Mouse (Mus musculus) brain, adult 10 weeks (tissue): Measurements from ENCODE around the gene Tap2. TPM values are rescaled to one million over a fixed set of nuclear protein-coding genes. Genes with fewer than 3 reads are reported as not detected.

ENCODE experiments used
- polyA plus RNA-seq: library from polyadenylated mRNA; stranded (reverse); fragments of 350-450 nt; fragmentation: Illumina TruSeq; extraction: RNeasy Lipid Tissue Mini Kit (QIAGEN cat#74804); gene quantifications from one replicate; pipeline ENCODE4 v1.2.3, GENCODE M21; 2015; ENCODE audit warnings: low read depth, low replicate concordance

Gene Tap2
- polyA plus RNA-seq = 5.0 TPM

GRCm38 (mm10) chr17:34203444-34203843, at the start of gene Tap2:
Tap2 (plus strand) TSS chr17:34203527.

GRCm38 (mm10) chr17:34187261-34187916, 15.9 kb upstream of the Tap2 start, which contains the start of the genes Tap1 and Psmb9:
Tap1 (plus strand) TSS chr17:34187553.
Psmb9 (minus strand) TSS chr17:34187764.

GRCm38 (mm10) chr17:34196941-34197894, 6.1 kb upstream of the Tap2 start, which contains the start of gene Psmb8:
Psmb8 (plus strand) TSS chr17:34197721.

GRCm38 (mm10) chr17:34238706-34239105, 35.4 kb downstream of the Tap2 start, which contains the start of gene H2-Ob:
H2-Ob (plus strand) TSS chr17:34238903.

GRCm38 (mm10) chr17:34257594-34258375, 54.5 kb downstream of the Tap2 start, which contains the start of gene H2-Ab1:
H2-Ab1 (plus strand) TSS chr17:34257689.

Other genes starting within 250 kb of the Tap2 start
- 65.0 TPM for gene Vps52, start 247.7 kb upstream of the Tap2 start, polyA plus RNA-seq
- 1,085 TPM for gene Rps18, start 247.5 kb upstream of the Tap2 start, polyA plus RNA-seq
- gene H2-K1, start 203.2 kb upstream of the Tap2 start, polyA plus RNA-seq = 54.0 TPM
- gene Ring1, start 178.8 kb upstream of the Tap2 start, polyA plus RNA-seq = 43.2 TPM
- 71.2 TPM for gene H2-Ke6, start 175.5 kb upstream of the Tap2 start, polyA plus RNA-seq
- gene Slc39a7, start 171.8 kb upstream of the Tap2 start, polyA plus RNA-seq = 90.9 TPM
- gene Rxrb, start 171.7 kb upstream of the Tap2 start, polyA plus RNA-seq = 71.9 TPM
- 8.4 TPM for gene Col11a2, start 164.1 kb upstream of the Tap2 start, polyA plus RNA-seq
- gene H2-Oa, start 111.2 kb upstream of the Tap2 start, polyA plus RNA-seq = 1.2 TPM
- 15.6 TPM for gene H2-DMa, start 84.0 kb upstream of the Tap2 start, polyA plus RNA-seq
- gene Brd2, start 80.9 kb upstream of the Tap2 start, polyA plus RNA-seq = 127 TPM
- gene H2-DMb2, start 60.2 kb upstream of the Tap2 start, polyA plus RNA-seq = 0.57 TPM
- 2.6 TPM for gene H2-DMb1, start 50.5 kb upstream of the Tap2 start, polyA plus RNA-seq
- 2.1 TPM for gene Tap1, start 16.0 kb upstream of the Tap2 start, polyA plus RNA-seq
- 3.4 TPM for gene Psmb9, start 15.8 kb upstream of the Tap2 start, polyA plus RNA-seq
- gene Psmb8, start 5.8 kb upstream of the Tap2 start, polyA plus RNA-seq = 7.5 TPM
- gene H2-Ob, start 35.4 kb downstream of the Tap2 start, polyA plus RNA-seq = 1.2 TPM
- 3.8 TPM for gene H2-Ab1, start 54.2 kb downstream of the Tap2 start, polyA plus RNA-seq
- 4.1 TPM for gene H2-Aa, start 84.3 kb downstream of the Tap2 start, polyA plus RNA-seq
- gene H2-Eb1, start 102.3 kb downstream of the Tap2 start, polyA plus RNA-seq = 4.5 TPM
- 0.12 TPM for gene H2-Eb2, start 122.1 kb downstream of the Tap2 start, polyA plus RNA-seq
- not detected for gene Btnl2, start 151.3 kb downstream of the Tap2 start, polyA plus RNA-seq
- gene Btnl1, start 173.6 kb downstream of the Tap2 start, polyA plus RNA-seq = not detected
- gene BC051142, start 195.3 kb downstream of the Tap2 start, polyA plus RNA-seq = 4.6 TPM